Mouse (Mus musculus) heart, embryonic 16.5 days (tissue): ENCODE measurements around the gene Cdc42se2. TPM values are rescaled to one million over a fixed set of nuclear protein-coding genes. Genes with fewer than 3 reads are reported as not detected.
A peak's percentile ranks its signal among the peaks of the same experiment; 100 is the strongest.

ENCODE experiments used
- ATAC-seq: fragments of 200-750 bp; cut with Nextera tagmentation; replicated peaks from 2 replicates; pipeline ENCODE4 v1.8.0; 2017; ENCODE audit warnings: moderate number of reproducible peaks; ENCODE audit not compliant: insufficient read depth, low FRiP score; ENCODE audit errors: extremely low read depth
- H3K27ac ChIP-seq: fragments of 300-500 bp; sonication (generic); 2 replicates; pipeline ENCODE4 v1.5.1; 2014; ENCODE audit warnings: mild to moderate bottlenecking, low read length, control low read depth, moderate library complexity
- H3K27me3 ChIP-seq: fragments of 300-500 bp; sonication (generic); 2 replicates; pipeline ENCODE4 v1.6.1; 2014; ENCODE audit warnings: low read length, mixed read lengths; ENCODE audit not compliant: control insufficient read depth, insufficient read depth
- H3K36me3 ChIP-seq: fragments of 300-500 bp; sonication (generic); 2 replicates; pipeline ENCODE4 v1.6.1; 2014; ENCODE audit not compliant: control insufficient read depth, insufficient read depth
- H3K4me1 ChIP-seq: fragments of 300-500 bp; sonication (generic); 2 replicates; pipeline ENCODE4 v1.6.1; 2014; ENCODE audit warnings: low read length, mixed read lengths; ENCODE audit not compliant: control insufficient read depth, insufficient read depth
- H3K4me2 ChIP-seq: fragments of 300-500 bp; sonication (generic); 2 replicates; pipeline ENCODE4 v1.6.1; 2014; ENCODE audit warnings: low read depth, mild to moderate bottlenecking, control low read depth, low read length
- H3K4me3 ChIP-seq: fragments of 300-500 bp; sonication (generic); 2 replicates; pipeline ENCODE4 v1.5.1; 2014; ENCODE audit warnings: mild to moderate bottlenecking, control low read depth, low read length
- H3K9ac ChIP-seq: fragments of 300-500 bp; sonication (generic); 2 replicates; pipeline ENCODE4 v1.6.1; 2014; ENCODE audit warnings: low read length, control low read depth
- H3K9me3 ChIP-seq: fragments of 300-500 bp; sonication (generic); replicated peaks from 2 replicates; pipeline ENCODE4 v1.6.1; 2016; ENCODE audit warnings: low read length; ENCODE audit not compliant: control insufficient read depth
- WGBS: fragments of 180-500 bp; shearing (Covaris S2); extraction: QIAGEN DNeasy Blood & Tissue Kit; methylation state at CpG from one replicate; pipeline ENCODE4 v1.1.7; 2014; 5-methylcytosine and 5-hydroxymethylcytosine counted together
- polyA plus RNA-seq: library from polyadenylated mRNA; unstranded; fragments of >200 nt; fragmentation: Nextera tagmentation; extraction: Ambion mirVana; gene quantifications from 2 replicates; pipeline ENCODE4 v1.2.1, GENCODE M21; 2015

Gene Cdc42se2
- polyA plus RNA-seq, 1 experiment from 2014 or later: 76.1 TPM

DNA sequence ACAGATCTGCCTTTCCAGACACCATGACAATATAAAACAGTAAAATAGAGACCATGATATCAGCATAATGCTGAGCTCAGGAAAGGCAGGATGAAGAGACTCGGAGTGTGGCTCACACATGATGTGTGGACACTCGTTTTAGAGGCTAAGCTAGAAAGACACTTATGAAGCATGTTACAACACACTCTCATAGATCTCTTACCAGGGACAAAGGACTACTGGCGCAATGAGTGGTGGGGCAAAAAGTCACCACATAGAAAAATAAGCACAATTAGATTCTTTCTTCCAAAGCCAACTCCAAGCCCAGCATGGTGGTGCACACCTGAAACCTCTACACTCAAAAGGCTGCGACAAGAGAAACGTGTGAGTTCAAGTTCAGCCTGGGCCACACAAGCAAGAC, 56.5 kb downstream of the Cdc42se2 start:
- WGBS: 91% methylated on average over 5 of the region's 5 CpGs
- Histone ChIP-seq H3K4me1 (peaks cover 14% of the 10 kb centered on the region), H3K27me3 (no peaks in the 10 kb centered on the region), H3K27ac (no peak overlapping the region), H3K4me2 (no peak overlapping the region), H3K9me3 (no peaks in the 10 kb centered on the region), H3K9ac (no peak overlapping the region), H3K36me3 (peaks cover 2% of the 10 kb centered on the region; the same call in 1 of the 2 replicates), H3K4me3 (no peak overlapping the region)
- ATAC-seq: no peak

DNA sequence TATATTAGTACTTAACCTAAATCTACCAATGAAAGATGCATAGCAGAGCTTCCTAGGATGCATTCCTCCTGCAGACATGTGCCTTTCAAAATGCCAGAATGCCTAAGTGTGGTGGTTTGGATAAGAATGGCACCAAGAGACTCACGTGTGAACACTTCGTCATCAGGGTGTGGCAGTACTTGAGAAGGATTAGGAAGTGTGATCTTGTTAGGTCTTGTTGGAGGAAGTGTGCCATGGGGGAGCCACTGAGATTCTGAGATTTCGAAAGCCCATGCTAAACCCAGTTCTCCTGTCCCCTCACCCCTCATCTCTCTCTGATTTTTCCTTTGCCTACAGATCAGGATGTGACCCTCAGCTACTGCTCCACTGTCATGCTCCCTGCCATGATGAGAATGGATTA, 58.2 kb downstream of the Cdc42se2 start:
- Histone ChIP-seq H3K9me3 (no peaks in the 10 kb centered on the region), H3K4me3 (no peak overlapping the region), H3K27me3 (no peaks in the 10 kb centered on the region), H3K4me1 (peaks cover 20% of the 10 kb centered on the region), H3K36me3 (peaks cover 2% of the 10 kb centered on the region; the same call in 1 of the 2 replicates), H3K4me2 (no peak overlapping the region), H3K27ac (no peak overlapping the region), H3K9ac (no peak overlapping the region)
- WGBS: 62% methylated on average over 3 of the region's 3 CpGs
- ATAC-seq: no peak

DNA sequence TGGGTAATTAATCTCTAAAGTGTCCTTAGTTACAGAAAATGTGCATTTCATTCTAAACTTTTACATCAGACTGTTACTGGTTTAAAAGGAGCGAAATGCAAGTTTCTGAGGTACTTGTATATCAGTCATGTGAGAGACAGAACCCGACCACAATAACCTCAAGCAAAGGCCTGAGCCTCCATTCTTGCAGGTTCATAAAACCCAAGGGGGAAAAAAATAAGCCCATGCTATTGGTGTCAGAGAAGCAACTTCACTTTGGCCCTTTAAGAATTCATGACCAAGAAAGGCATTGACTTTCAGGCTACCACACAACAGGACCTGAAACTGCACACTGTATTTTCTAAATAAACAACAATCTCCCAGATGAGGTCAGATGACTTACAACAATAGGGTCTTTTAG, 59.1 kb downstream of the Cdc42se2 start:
- WGBS: 79% methylated on average over 2 of the region's 2 CpGs
- no peak overlapping the region for H3K4me3 ChIP-seq
- no peaks in the 10 kb centered on the region for H3K27me3 ChIP-seq
- no peak overlapping the region for H3K9ac ChIP-seq
- no peak overlapping the region for H3K27ac ChIP-seq
- no peak overlapping the region for H3K4me2 ChIP-seq
- H3K36me3 ChIP-seq: peaks cover 2% of the 10 kb centered on the region; the same call in 1 of the 2 replicates
- H3K4me1 ChIP-seq: peaks cover 21% of the 10 kb centered on the region
- H3K9me3 ChIP-seq: no peaks in the 10 kb centered on the region
- ATAC-seq: no peak

DNA sequence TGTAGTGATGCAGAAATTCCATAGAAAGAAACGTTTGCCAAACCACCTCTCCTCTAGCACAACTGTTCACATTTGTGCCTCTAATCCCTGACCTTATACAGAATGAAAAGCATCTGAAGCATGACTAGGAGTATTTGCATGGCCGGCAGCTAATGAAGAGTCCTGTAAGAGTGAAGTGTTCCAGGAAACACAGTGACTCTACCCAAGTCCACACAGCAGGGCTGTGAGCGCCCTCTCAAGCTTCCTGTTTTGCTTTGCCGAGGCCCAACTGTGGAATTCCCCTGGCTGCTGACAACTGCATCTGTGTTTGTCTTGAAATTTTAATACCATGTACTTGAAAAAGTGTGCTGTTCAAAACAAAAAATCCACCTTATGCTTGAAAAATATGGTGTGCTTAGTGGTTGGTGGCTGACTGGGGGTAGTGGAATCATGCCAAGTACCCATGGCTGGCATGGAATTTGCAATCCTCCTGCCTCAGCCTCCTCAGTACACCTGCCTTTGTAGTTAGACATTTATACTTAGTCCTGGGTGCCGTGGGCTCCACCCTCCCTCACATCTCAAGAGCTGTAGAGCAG, 60.1 kb downstream of the Cdc42se2 start:
- H3K27me3 ChIP-seq: no peaks in the 10 kb centered on the region
- peak; percentile 77 for ATAC-seq
- H3K4me3 ChIP-seq: no peak overlapping the region
- no peak overlapping the region for H3K9ac ChIP-seq
- H3K36me3 ChIP-seq: peaks cover 6% of the 10 kb centered on the region; the same call in 1 of the 2 replicates
- 22% methylated on average over 5 of the region's 5 CpGs for WGBS
- H3K9me3 ChIP-seq: no peaks in the 10 kb centered on the region
- peak overlapping the region; percentile 74 for H3K27ac ChIP-seq
- peaks cover 24% of the 10 kb centered on the region for H3K4me1 ChIP-seq
- 0 out of 2 replicates have a peak overlapping the region, but pooled peaks have one; percentile 7 for H3K4me2 ChIP-seq

DNA sequence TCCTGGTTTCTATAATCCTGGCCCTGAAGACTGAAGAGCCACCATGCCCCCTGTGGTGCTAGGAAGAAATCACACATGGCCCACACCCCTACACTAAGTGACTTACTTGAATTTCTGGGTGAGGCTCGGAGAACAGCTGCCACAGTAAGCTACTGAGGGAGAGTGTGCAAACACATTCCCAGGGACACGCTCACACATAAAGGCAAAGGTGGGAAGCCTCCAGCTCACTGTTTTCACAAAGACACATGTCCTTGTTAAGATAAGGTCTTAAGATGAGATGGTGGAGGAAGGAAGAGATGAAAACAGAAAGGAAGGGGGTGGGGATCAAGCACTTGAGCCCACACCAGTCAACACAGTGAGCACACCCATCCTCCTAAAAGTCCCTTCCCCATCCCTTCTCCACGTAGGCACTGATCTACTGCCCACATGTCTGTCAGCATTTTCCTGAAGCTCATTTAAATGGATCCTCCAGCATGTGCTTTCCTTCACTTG, 60.9 kb downstream of the Cdc42se2 start:
- ATAC-seq: no peak
- peak overlapping the region; percentile 74 for H3K27ac ChIP-seq
- WGBS: 53% methylated on average over 3 of the region's 3 CpGs

DNA sequence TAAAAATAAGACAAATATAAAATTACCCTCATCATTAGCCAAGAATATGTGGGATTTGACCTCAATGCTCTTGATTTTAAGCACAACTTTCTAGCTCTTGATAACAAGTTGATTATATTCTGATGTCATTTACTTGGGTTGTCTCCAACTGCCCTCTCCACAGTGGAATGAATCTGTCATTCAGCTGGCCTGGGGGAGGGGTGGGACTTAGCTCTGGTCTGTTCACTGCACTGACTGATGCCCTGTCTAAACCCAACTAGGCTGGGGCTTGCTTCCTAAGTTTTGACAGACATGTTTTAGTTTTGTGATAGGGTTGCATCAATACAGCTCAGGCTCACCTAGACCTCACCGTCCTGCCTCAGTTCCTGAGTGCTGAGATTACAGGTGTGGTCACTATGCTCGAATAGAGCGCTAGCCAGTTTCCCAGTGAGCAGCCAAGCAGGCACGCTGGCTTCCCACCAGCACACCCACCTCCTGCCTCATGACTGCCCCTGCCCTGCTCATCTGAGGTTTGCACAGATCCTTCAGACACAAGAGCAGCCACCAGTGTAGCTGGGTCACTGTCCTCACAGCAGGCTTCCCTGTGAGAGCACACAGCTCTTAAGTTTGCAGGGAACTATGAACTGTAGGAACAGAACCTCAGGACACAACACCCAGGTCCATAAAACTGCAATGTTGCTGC, 63.0 kb downstream of the Cdc42se2 start:
- Histone ChIP-seq H3K4me3 (no peak overlapping the region), H3K27me3 (no peaks in the 10 kb centered on the region), H3K9me3 (no peaks in the 10 kb centered on the region), H3K27ac (peak overlapping the region; percentile 3; the same call in 1 of the 2 replicates), H3K4me1 (peaks cover 33% of the 10 kb centered on the region), H3K4me2 (no peak overlapping the region), H3K9ac (no peak overlapping the region), H3K36me3 (peaks cover 7% of the 10 kb centered on the region; the same call in 1 of the 2 replicates)
- WGBS: 32% methylated on average over 4 of the region's 4 CpGs
- peak; percentile 43; the same call in 1 of the 2 replicates for ATAC-seq

More for the DNA sequence above, 60.9 kb downstream of the Cdc42se2 start:
- Histone ChIP-seq H3K36me3 (peaks cover 7% of the 10 kb centered on the region; the same call in 1 of the 2 replicates), H3K27me3 (no peaks in the 10 kb centered on the region), H3K9ac (no peak overlapping the region), H3K4me3 (no peak overlapping the region), H3K4me1 (peaks cover 29% of the 10 kb centered on the region), H3K4me2 (0 out of 2 replicates have a peak overlapping the region, but pooled peaks have one; percentile 7), H3K9me3 (no peaks in the 10 kb centered on the region)

DNA sequence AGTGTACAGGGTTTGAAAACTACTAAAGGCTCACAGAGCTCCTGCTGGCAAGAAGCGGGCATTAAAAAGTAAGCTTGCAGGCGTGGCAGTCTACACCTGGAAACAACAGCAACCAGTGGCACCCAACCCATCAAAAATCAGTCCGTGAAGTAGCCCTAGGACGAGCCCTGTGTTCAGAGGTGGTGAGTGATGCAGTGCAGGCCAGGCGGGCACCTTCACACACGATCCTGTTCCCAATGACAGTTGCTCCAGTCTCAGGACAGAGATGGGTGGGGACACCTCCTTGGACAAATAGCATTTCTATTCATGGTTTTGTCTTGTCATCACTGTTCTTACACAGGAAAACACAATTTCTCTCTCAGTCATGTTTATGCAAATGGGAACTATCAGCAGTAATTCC, 65.4 kb downstream of the Cdc42se2 start:
- H3K36me3 ChIP-seq: peaks cover 12% of the 10 kb centered on the region
- WGBS: 49% methylated on average over 6 of the region's 6 CpGs

DNA sequence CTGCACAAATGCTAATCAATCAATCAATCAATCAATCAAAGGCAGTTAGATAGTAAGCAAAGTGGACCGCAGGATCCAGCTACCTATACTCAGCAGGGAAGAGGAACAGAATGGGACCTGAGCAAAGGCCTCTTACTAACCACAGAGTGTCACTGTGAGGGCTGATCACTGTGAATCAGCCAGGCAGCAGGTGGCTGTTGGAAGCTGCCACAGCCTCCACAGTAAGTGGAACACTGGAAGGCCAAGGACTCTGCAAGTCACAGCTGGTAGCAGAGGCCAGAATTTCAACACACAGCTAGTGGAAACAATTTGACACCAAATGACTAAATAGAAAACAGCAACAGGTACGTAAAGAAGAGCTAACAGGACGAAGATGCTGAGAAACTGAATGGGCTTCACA, 68.9 kb downstream of the Cdc42se2 start:
- no peak overlapping the region for H3K27ac ChIP-seq
- no peak for ATAC-seq
- H3K4me2 ChIP-seq: no peak overlapping the region
- peaks cover 23% of the 10 kb centered on the region for H3K36me3 ChIP-seq
- peaks cover 12% of the 10 kb centered on the region; the same call in 1 of the 2 replicates for H3K4me1 ChIP-seq
- H3K4me3 ChIP-seq: no peak overlapping the region
- no peaks in the 10 kb centered on the region for H3K9me3 ChIP-seq
- H3K27me3 ChIP-seq: no peaks in the 10 kb centered on the region
- 93% methylated on average over 3 of the region's 3 CpGs for WGBS
- H3K9ac ChIP-seq: no peak overlapping the region

More for the DNA sequence above, 65.4 kb downstream of the Cdc42se2 start:
- Histone ChIP-seq H3K4me2 (no peak overlapping the region), H3K9me3 (no peaks in the 10 kb centered on the region), H3K9ac (no peak overlapping the region), H3K27ac (peak overlapping the region; percentile 9; the same call in 1 of the 2 replicates), H3K4me3 (no peak overlapping the region), H3K4me1 (peaks cover 26% of the 10 kb centered on the region), H3K27me3 (no peaks in the 10 kb centered on the region)
- peak; percentile 45; the same call in 1 of the 2 replicates for ATAC-seq

DNA sequence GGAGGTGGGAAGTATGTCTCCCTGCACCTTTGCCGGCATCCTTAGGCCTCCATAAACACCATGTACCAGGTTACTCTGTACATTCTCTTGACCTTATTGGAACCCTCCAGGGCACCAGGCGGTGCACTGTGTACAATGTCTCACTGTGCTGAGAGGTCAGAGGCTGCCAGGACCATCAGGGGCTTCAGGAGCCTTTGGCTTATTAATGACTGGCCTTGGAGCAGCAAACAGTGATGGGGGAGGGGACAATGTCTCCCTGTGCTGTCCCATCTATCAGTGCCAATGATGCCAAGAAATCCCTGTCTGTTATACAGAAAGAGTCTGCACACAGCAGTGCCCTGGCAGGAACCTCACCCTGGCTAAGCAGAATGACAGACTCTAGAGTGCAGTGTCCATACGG, 69.6 kb downstream of the Cdc42se2 start:
- Histone ChIP-seq H3K4me2 (no peak overlapping the region), H3K27me3 (no peaks in the 10 kb centered on the region), H3K27ac (no peak overlapping the region), H3K9ac (no peak overlapping the region), H3K36me3 (peaks cover 21% of the 10 kb centered on the region), H3K4me1 (peaks cover 12% of the 10 kb centered on the region; the same call in 1 of the 2 replicates), H3K9me3 (no peaks in the 10 kb centered on the region), H3K4me3 (no peak overlapping the region)
- WGBS: 89% methylated on average over 3 of the region's 3 CpGs
- ATAC-seq: no peak
